Mouse (Mus musculus) heart, embryonic 15.5 days (tissue): Measurements from ENCODE around the gene Alcam. TPM values are rescaled to one million over a fixed set of nuclear protein-coding genes. Genes with fewer than 3 reads are reported as not detected.

Experiments
- ATAC-seq: fragments of 200-750 bp; cut with Nextera tagmentation; replicated peaks from 2 replicates; pipeline ENCODE4 v1.8.0; 2017; ENCODE audit warnings: low read depth, moderate TSS enrichment; ENCODE audit not compliant: insufficient number of reproducible peaks, insufficient read depth, low FRiP score
- H3K27ac ChIP-seq: fragments of 300-500 bp; sonication (generic); 2 replicates; pipeline ENCODE4 v1.5.1; 2015; ENCODE audit warnings: mild to moderate bottlenecking, inconsistent platforms
- H3K27me3 ChIP-seq: fragments of 300-500 bp; sonication (generic); 2 replicates; pipeline ENCODE4 v1.6.1; 2015; ENCODE audit warnings: inconsistent platforms
- H3K36me3 ChIP-seq: fragments of 300-500 bp; sonication (generic); 2 replicates; pipeline ENCODE4 v1.6.1; 2015; ENCODE audit warnings: mild to moderate bottlenecking, inconsistent platforms
- H3K4me1 ChIP-seq: fragments of 300-500 bp; sonication (generic); replicated peaks from 2 replicates; pipeline ENCODE4 v1.6.1; 2015; ENCODE audit warnings: inconsistent platforms
- H3K4me2 ChIP-seq: fragments of 300-500 bp; sonication (generic); 2 replicates; pipeline ENCODE4 v1.6.1; 2015; ENCODE audit warnings: inconsistent platforms, mild to moderate bottlenecking, moderate library complexity
- H3K4me3 ChIP-seq: fragments of 300-500 bp; sonication (generic); 2 replicates; pipeline ENCODE4 v1.5.1; 2015; ENCODE audit warnings: mild to moderate bottlenecking, inconsistent platforms
- H3K9ac ChIP-seq: fragments of 300-500 bp; sonication (generic); 2 replicates; pipeline ENCODE4 v1.6.1; 2015; ENCODE audit warnings: mild to moderate bottlenecking, inconsistent platforms
- H3K9me3 ChIP-seq: fragments of 300-500 bp; sonication (generic); replicated peaks from 2 replicates; pipeline ENCODE4 v1.6.1; 2016; ENCODE audit warnings: inconsistent platforms
- WGBS: fragments of 180-500 bp; shearing (Covaris S2); methylation state at CpG from one replicate; pipeline ENCODE4 v1.1.7; 2015; ENCODE audit warnings: mixed read lengths; 5-methylcytosine and 5-hydroxymethylcytosine counted together
- polyA plus RNA-seq: library from polyadenylated mRNA; unstranded; fragments of >200 nt; fragmentation: Nextera tagmentation; extraction: Ambion mirVana; gene quantifications from 2 replicates; pipeline ENCODE4 v1.2.1, GENCODE M21; 2015

Alcam gene
- polyA plus RNA-seq, 1 experiment from 2014 or later, result 10.0 TPM

GRCm38 (mm10) chr16:52452862-52453715 lies 785 bp downstream of the Alcam start:
- WGBS, result under 1% methylated on average over 46 of the region's 55 CpGs
- Histone ChIP-seq H3K9me3 (no peaks in the 10 kb centered on the region), H3K27me3 (no peaks in the 10 kb centered on the region), H3K27ac (peak overlapping the region; percentile 76), H3K4me2 (peak overlapping the region; percentile 94), H3K4me1 (peaks cover 11% of the 10 kb centered on the region), H3K36me3 (no peaks in the 10 kb centered on the region), H3K9ac (peak overlapping the region; percentile 59), H3K4me3 (peak overlapping the region; percentile 86)
- ATAC-seq, result peak; percentile 96

GRCm38 (mm10) chr16:52452477-52452831 lies 1.4 kb downstream of the Alcam start:
- Histone ChIP-seq H3K4me1 (peaks cover 11% of the 10 kb centered on the region), H3K4me2 (peak overlapping the region; percentile 94), H3K9ac (peak overlapping the region; percentile 59), H3K9me3 (no peaks in the 10 kb centered on the region), H3K27ac (peak overlapping the region; percentile 72), H3K4me3 (peak overlapping the region; percentile 86), H3K36me3 (no peaks in the 10 kb centered on the region), H3K27me3 (no peaks in the 10 kb centered on the region)
- under 1% methylated on average over 22 of the region's 26 CpGs for WGBS
- 0 out of 2 replicates have a peak, but pooled peaks have one; percentile 1 for ATAC-seq

- Histone ChIP-seq H3K4me3 (peak overlapping the region; percentile 86), H3K4me2 (peak overlapping the region; percentile 94), H3K9ac (peak overlapping the region; percentile 59), H3K27me3 (no peaks in the 10 kb centered on the region), H3K9me3 (no peaks in the 10 kb centered on the region), H3K27ac (peak overlapping the region; percentile 72; the same call in 1 of the 2 replicates), H3K4me1 (peaks cover 11% of the 10 kb centered on the region), H3K36me3 (no peaks in the 10 kb centered on the region)
- WGBS, result under 1% methylated on average over 23 of the region's 23 CpGs
- no peak for ATAC-seq
Observed at GRCm38 (mm10) chr16:52451786-52452476, 1.9 kb downstream of the Alcam start.

GRCm38 (mm10) chr16:52451101-52451785 lies 2.6 kb downstream of the Alcam start:
- Histone ChIP-seq H3K36me3 (no peaks in the 10 kb centered on the region), H3K4me3 (peak overlapping the region; percentile 86), H3K27ac (peak overlapping the region; percentile 63), H3K9ac (peak overlapping the region; percentile 59), H3K9me3 (no peaks in the 10 kb centered on the region), H3K27me3 (no peaks in the 10 kb centered on the region), H3K4me2 (peak overlapping the region; percentile 94), H3K4me1 (peaks cover 11% of the 10 kb centered on the region)
- no peak for ATAC-seq
- WGBS, result under 1% methylated on average over 15 of the region's 15 CpGs

GRCm38 (mm10) chr16:52450245-52451100 lies 3.4 kb downstream of the Alcam start:
- H3K27me3 ChIP-seq, result no peaks in the 10 kb centered on the region
- no peaks in the 10 kb centered on the region for H3K9me3 ChIP-seq
- no peak for ATAC-seq
- peak overlapping the region; percentile 94 for H3K4me2 ChIP-seq
- WGBS, result under 1% methylated on average over 28 of the region's 28 CpGs
- peak overlapping the region; percentile 59 for H3K9ac ChIP-seq
- H3K27ac ChIP-seq, result peak overlapping the region; percentile 63
- H3K36me3 ChIP-seq, result no peaks in the 10 kb centered on the region
- peaks cover 11% of the 10 kb centered on the region for H3K4me1 ChIP-seq
- H3K4me3 ChIP-seq, result peak overlapping the region; percentile 86

- Histone ChIP-seq H3K9ac (peak overlapping the region; percentile 59), H3K4me2 (peak overlapping the region; percentile 94), H3K27ac (peak overlapping the region; percentile 63), H3K9me3 (no peaks in the 10 kb centered on the region), H3K4me3 (peak overlapping the region; percentile 86), H3K27me3 (no peaks in the 10 kb centered on the region), H3K36me3 (no peaks in the 10 kb centered on the region), H3K4me1 (peaks cover 10% of the 10 kb centered on the region)
- no peak for ATAC-seq
- 3% methylated on average over 3 of the region's 3 CpGs for WGBS
Observed at GRCm38 (mm10) chr16:52449889-52450244, 4.0 kb downstream of the Alcam start.

- no peak for ATAC-seq
- Histone ChIP-seq H3K27ac (no peak overlapping the region), H3K9ac (no peak overlapping the region), H3K9me3 (no peaks in the 10 kb centered on the region), H3K4me2 (no peak overlapping the region), H3K4me3 (no peak overlapping the region), H3K36me3 (no peaks in the 10 kb centered on the region), H3K27me3 (no peaks in the 10 kb centered on the region), H3K4me1 (0 out of 2 replicates have a peak, but pooled peaks cover 5% of the 10 kb centered on the region)
- 93% methylated on average over 3 of the region's 3 CpGs for WGBS
Observed at GRCm38 (mm10) chr16:52445984-52446383, 7.9 kb downstream of the Alcam start.

GRCm38 (mm10) chr16:52443635-52444505 lies 10.0 kb downstream of the Alcam start:
- WGBS, result 45% methylated on average over 9 of the region's 9 CpGs

GRCm38 (mm10) chr16:52443055-52443454 lies 10.8 kb downstream of the Alcam start:
- ATAC-seq, result no peak
- Histone ChIP-seq H3K4me2 (no peak overlapping the region), H3K9me3 (no peaks in the 10 kb centered on the region), H3K36me3 (no peaks in the 10 kb centered on the region), H3K4me3 (no peak overlapping the region), H3K4me1 (0 out of 2 replicates have a peak, but pooled peaks cover 5% of the 10 kb centered on the region), H3K27me3 (no peaks in the 10 kb centered on the region), H3K9ac (no peak overlapping the region), H3K27ac (no peak overlapping the region)
- WGBS, result 67% methylated on average over 1 of the region's 1 CpGs

More at GRCm38 (mm10) chr16:52443635-52444505, 10.0 kb downstream of the Alcam start:
- no peaks in the 10 kb centered on the region for H3K9me3 ChIP-seq
- H3K27me3 ChIP-seq, result no peaks in the 10 kb centered on the region
- ATAC-seq, result no peak
- no peak overlapping the region for H3K4me3 ChIP-seq
- H3K4me2 ChIP-seq, result no peak overlapping the region
- 0 out of 2 replicates have a peak, but pooled peaks cover 5% of the 10 kb centered on the region for H3K4me1 ChIP-seq
- no peak overlapping the region for H3K9ac ChIP-seq
- H3K36me3 ChIP-seq, result no peaks in the 10 kb centered on the region
- no peak overlapping the region for H3K27ac ChIP-seq

- H3K27me3 ChIP-seq, result no peaks in the 10 kb centered on the region
- no peaks in the 10 kb centered on the region for H3K9me3 ChIP-seq
- no peak for ATAC-seq
- H3K36me3 ChIP-seq, result no peaks in the 10 kb centered on the region
- no peak overlapping the region for H3K4me3 ChIP-seq
- H3K27ac ChIP-seq, result no peak overlapping the region
- no peak overlapping the region for H3K4me2 ChIP-seq
- 0 out of 2 replicates have a peak, but pooled peaks cover 5% of the 10 kb centered on the region for H3K4me1 ChIP-seq
- no peak overlapping the region for H3K9ac ChIP-seq
Observed at GRCm38 (mm10) chr16:52439600-52439999, 14.3 kb downstream of the Alcam start.
